Mouse (Mus musculus): ENCODE measurements at regions not wholly inside any gene's neighbourhood (a gene's known extent, or its start where the extent isn't known, plus 50 kb on each side); places are given as distances from the start of the nearest gene placed in this dataset.

DNA sequence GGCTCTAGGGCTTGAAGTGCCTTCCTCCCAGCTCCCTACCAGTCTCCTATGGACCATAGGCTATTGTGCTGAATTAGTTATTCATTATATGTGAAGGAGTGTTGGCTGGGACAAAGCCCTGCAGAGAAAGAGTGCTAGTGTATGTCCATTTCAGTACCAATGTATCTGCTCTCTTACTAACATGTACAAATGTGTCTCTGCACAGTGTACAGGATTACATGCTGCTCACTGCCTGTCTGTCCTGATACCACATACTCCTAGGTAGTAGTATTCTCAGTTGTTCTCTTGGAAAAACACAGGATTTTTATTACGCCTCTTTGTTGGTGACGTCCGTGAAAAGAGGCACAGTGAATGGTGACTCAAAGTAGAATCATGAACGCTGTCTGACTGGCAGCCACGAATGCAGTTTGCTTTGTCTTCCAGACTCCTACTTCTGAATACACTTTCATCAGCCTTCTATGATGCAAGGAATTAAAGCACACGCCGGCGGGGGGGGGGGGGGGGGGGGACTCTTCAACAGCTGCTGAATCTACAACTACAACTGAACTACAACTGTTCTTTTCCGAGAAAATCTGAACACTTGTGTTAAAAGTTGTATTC is 230.6 kb upstream of the Smim15 start:
- no peak for TF ChIP-seq HCFC1 (IDR thresholded peaks at IDR 0.05; ENCODE audit: borderline replicate concordance, insufficient read depth, low read length)
- no peak for TF ChIP-seq ZNF384 (IDR thresholded peaks at IDR 0.05; ENCODE audit: low read depth, low read length)
- no peak for TF ChIP-seq ZC3H11A (IDR thresholded peaks at IDR 0.05; ENCODE audit: borderline replicate concordance, low read depth, low read length)
- TF ChIP-seq MAFK (IDR thresholded peaks at IDR 0.05; ENCODE audit: insufficient read depth, low read depth, low read length): no peak
- TF ChIP-seq CHD2 (IDR thresholded peaks at IDR 0.05; ENCODE audit: low read depth, low read length): no peak
